Mouse (Mus musculus): ENCODE results near the gene Daam1. TPM values are rescaled to one million over a fixed set of nuclear protein-coding genes. Genes with fewer than 3 reads are reported as not detected.
"Not testable (repeated sequence)": the region's sequence is repeated elsewhere in the genome, so short reads cannot be mapped to it uniquely, and the experiment has no call there.

Daam1 gene
- polyA plus RNA-seq, 1 experiment from 2014 or later, result 21.6 TPM

GRCm38 (mm10) chr12:71838230-71838629 is 7.4 kb downstream of the Daam1 start:
- Histone ChIP-seq H3K27me3 (ENCODE audit: control insufficient read depth, insufficient read depth, low read length) (no peaks in the 10 kb centered on the region), H3K36me3 (ENCODE audit: control insufficient read depth, insufficient read depth) (0 out of 2 replicates have a peak, but pooled peaks cover 2% of the 10 kb centered on the region), H3K9ac (ENCODE audit: low read length) (0 out of 2 replicates have a peak overlapping the region, but pooled peaks have one; percentile 20), H3K4me3 (ENCODE audit: low read length) (no peak overlapping the region), H3K9me3 (replicated peaks; ENCODE audit: control insufficient read depth, low read length) (no peaks in the 10 kb centered on the region), H3K27ac (ENCODE audit: low read length) (peak overlapping the region; percentile 65), H3K4me1 (ENCODE audit: control insufficient read depth, insufficient read depth, low read length) (peaks cover 89% of the 10 kb centered on the region), H3K4me2 (ENCODE audit: low read depth, low read length) (peak overlapping the region; percentile 16; the same call in 1 of the 2 replicates)
- peak; percentile 42 for ATAC-seq (replicated peaks; ENCODE audit: extremely low read depth, insufficient read depth, low FRiP score)
- WGBS, result 58% methylated on average over 2 of the region's 2 CpGs

DNA sequence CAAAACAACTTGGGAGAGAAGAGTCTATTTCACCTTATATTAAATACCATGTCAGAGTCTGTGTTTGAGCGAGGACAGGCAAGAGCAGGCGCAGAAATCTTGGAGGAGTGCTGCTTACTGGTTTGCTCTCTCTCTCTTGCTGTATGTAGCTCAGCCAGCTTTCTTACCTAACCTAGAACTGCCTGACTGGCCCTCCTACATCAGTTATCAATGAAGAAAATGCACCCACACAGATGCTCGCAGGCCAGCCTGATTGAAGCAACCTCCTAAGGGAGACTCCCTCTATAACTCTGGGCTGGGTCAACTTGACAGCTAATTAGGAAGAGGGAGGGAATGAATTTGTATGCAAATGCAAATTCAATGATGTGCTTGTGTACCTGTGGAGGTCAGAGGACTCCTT is 8.8 kb downstream of the Daam1 start:
- Histone ChIP-seq H3K4me1 (ENCODE audit: control insufficient read depth, insufficient read depth, low read length) (peaks cover 86% of the 10 kb centered on the region), H3K9ac (ENCODE audit: low read length) (no peak overlapping the region), H3K9me3 (replicated peaks; ENCODE audit: control insufficient read depth, low read length) (no peaks in the 10 kb centered on the region), H3K36me3 (ENCODE audit: control insufficient read depth, insufficient read depth) (0 out of 2 replicates have a peak, but pooled peaks cover 2% of the 10 kb centered on the region), H3K4me3 (ENCODE audit: low read length) (no peak overlapping the region), H3K27me3 (ENCODE audit: control insufficient read depth, insufficient read depth, low read length) (no peaks in the 10 kb centered on the region), H3K4me2 (ENCODE audit: low read depth, low read length) (no peak overlapping the region), H3K27ac (ENCODE audit: low read length) (no peak overlapping the region)
- ATAC-seq (replicated peaks; ENCODE audit: extremely low read depth, insufficient read depth, low FRiP score), result no peak
- WGBS, result 80% methylated on average over 3 of the region's 3 CpGs

GRCm38 (mm10) chr12:71840430-71841186 is 9.7 kb downstream of the Daam1 start:
- no peaks in the 10 kb centered on the region for H3K27me3 ChIP-seq (ENCODE audit: control insufficient read depth, insufficient read depth, low read length)
- peaks cover 76% of the 10 kb centered on the region for H3K4me1 ChIP-seq (ENCODE audit: control insufficient read depth, insufficient read depth, low read length)
- 33% methylated on average over 6 of the region's 6 CpGs for WGBS
- ATAC-seq (replicated peaks; ENCODE audit: extremely low read depth, insufficient read depth, low FRiP score), result no peak
- H3K4me3 ChIP-seq (ENCODE audit: low read length), result no peak overlapping the region
- H3K27ac ChIP-seq (ENCODE audit: low read length), result 0 out of 2 replicates have a peak overlapping the region, but pooled peaks have one; percentile 24
- no peak overlapping the region for H3K9ac ChIP-seq (ENCODE audit: low read length)
- no peaks in the 10 kb centered on the region for H3K36me3 ChIP-seq (ENCODE audit: control insufficient read depth, insufficient read depth)
- H3K4me2 ChIP-seq (ENCODE audit: low read depth, low read length), result no peak overlapping the region
- no peaks in the 10 kb centered on the region for H3K9me3 ChIP-seq (replicated peaks; ENCODE audit: control insufficient read depth, low read length)

- H3K9me3 ChIP-seq (replicated peaks; ENCODE audit: control insufficient read depth, low read length), result no peaks in the 10 kb centered on the region
- H3K4me3 ChIP-seq (ENCODE audit: low read length), result no peak overlapping the region
- H3K4me1 ChIP-seq (ENCODE audit: control insufficient read depth, insufficient read depth, low read length), result peaks cover 63% of the 10 kb centered on the region
- H3K27ac ChIP-seq (ENCODE audit: low read length), result peak overlapping the region; percentile 65
- H3K36me3 ChIP-seq (ENCODE audit: control insufficient read depth, insufficient read depth), result no peaks in the 10 kb centered on the region
- H3K9ac ChIP-seq (ENCODE audit: low read length), result 0 out of 2 replicates have a peak overlapping the region, but pooled peaks have one; percentile 18
- no peak for ATAC-seq (replicated peaks; ENCODE audit: extremely low read depth, insufficient read depth, low FRiP score)
- no peak overlapping the region for H3K4me2 ChIP-seq (ENCODE audit: low read depth, low read length)
- 16% methylated on average over 3 of the region's 3 CpGs for WGBS
- no peaks in the 10 kb centered on the region for H3K27me3 ChIP-seq (ENCODE audit: control insufficient read depth, insufficient read depth, low read length)
Observed at GRCm38 (mm10) chr12:71842006-71842405, 11.1 kb downstream of the Daam1 start.

DNA sequence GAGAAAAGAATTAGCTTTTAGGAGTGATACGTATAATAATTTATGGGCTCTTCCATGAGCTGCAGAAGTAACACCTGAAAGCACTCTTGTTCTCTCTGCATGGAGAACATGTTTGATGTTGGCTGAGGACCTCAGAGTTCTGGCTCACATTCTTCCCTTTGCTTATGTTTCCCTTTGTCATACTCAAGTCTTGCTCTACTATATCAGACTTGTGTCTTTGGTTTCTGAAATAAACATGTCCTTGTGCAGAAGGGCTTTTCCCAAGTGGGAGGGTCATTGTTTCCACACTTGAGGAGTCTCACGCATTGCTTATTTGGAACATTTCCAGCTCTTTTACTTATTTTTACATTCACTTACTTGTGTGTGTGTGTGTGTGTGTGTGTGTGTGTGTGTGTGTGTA is 11.7 kb downstream of the Daam1 start:
- H3K4me2 ChIP-seq (ENCODE audit: low read depth, low read length), result no peak overlapping the region
- ATAC-seq (replicated peaks; ENCODE audit: extremely low read depth, insufficient read depth, low FRiP score), result no peak
- H3K4me1 ChIP-seq (ENCODE audit: control insufficient read depth, insufficient read depth, low read length), result peaks cover 60% of the 10 kb centered on the region
- WGBS, result 55% methylated on average over 2 of the region's 2 CpGs
- H3K9me3 ChIP-seq (replicated peaks; ENCODE audit: control insufficient read depth, low read length), result no peaks in the 10 kb centered on the region
- no peak overlapping the region for H3K4me3 ChIP-seq (ENCODE audit: low read length)
- H3K27ac ChIP-seq (ENCODE audit: low read length), result peak overlapping the region; percentile 65; the same call in 1 of the 2 replicates
- no peaks in the 10 kb centered on the region for H3K27me3 ChIP-seq (ENCODE audit: control insufficient read depth, insufficient read depth, low read length)
- no peaks in the 10 kb centered on the region for H3K36me3 ChIP-seq (ENCODE audit: control insufficient read depth, insufficient read depth)
- H3K9ac ChIP-seq (ENCODE audit: low read length), result no peak overlapping the region

GRCm38 (mm10) chr12:71845486-71845885 is 14.6 kb downstream of the Daam1 start:
- ATAC-seq (replicated peaks; ENCODE audit: extremely low read depth, insufficient read depth, low FRiP score), result no peak
- Histone ChIP-seq H3K4me2 (ENCODE audit: low read depth, low read length) (no peak overlapping the region), H3K4me1 (ENCODE audit: control insufficient read depth, insufficient read depth, low read length) (peaks cover 48% of the 10 kb centered on the region), H3K27ac (ENCODE audit: low read length) (no peak overlapping the region), H3K4me3 (ENCODE audit: low read length) (no peak overlapping the region), H3K27me3 (ENCODE audit: control insufficient read depth, insufficient read depth, low read length) (no peaks in the 10 kb centered on the region), H3K9ac (ENCODE audit: low read length) (no peak overlapping the region), H3K9me3 (replicated peaks; ENCODE audit: control insufficient read depth, low read length) (no peaks in the 10 kb centered on the region), H3K36me3 (ENCODE audit: control insufficient read depth, insufficient read depth) (no peaks in the 10 kb centered on the region; the same call in 1 of the 2 replicates)
- WGBS, result 86% methylated on average over 5 of the region's 5 CpGs

- WGBS, result 90% methylated on average over 4 of the region's 4 CpGs
- not testable (repeated sequence) for H3K36me3 ChIP-seq (ENCODE audit: control insufficient read depth, insufficient read depth); ATAC-seq (replicated peaks; ENCODE audit: extremely low read depth, insufficient read depth, low FRiP score); H3K27me3 ChIP-seq (ENCODE audit: control insufficient read depth, insufficient read depth, low read length); H3K9ac ChIP-seq (ENCODE audit: low read length); H3K4me2 ChIP-seq (ENCODE audit: low read depth, low read length); H3K4me3 ChIP-seq (ENCODE audit: low read length); H3K27ac ChIP-seq (ENCODE audit: low read length); H3K9me3 ChIP-seq (replicated peaks; ENCODE audit: control insufficient read depth, low read length)
- peaks cover 42% of the 10 kb centered on the region for H3K4me1 ChIP-seq (ENCODE audit: control insufficient read depth, insufficient read depth, low read length)
Observed at GRCm38 (mm10) chr12:71846416-71846815, 15.5 kb downstream of the Daam1 start.

DNA sequence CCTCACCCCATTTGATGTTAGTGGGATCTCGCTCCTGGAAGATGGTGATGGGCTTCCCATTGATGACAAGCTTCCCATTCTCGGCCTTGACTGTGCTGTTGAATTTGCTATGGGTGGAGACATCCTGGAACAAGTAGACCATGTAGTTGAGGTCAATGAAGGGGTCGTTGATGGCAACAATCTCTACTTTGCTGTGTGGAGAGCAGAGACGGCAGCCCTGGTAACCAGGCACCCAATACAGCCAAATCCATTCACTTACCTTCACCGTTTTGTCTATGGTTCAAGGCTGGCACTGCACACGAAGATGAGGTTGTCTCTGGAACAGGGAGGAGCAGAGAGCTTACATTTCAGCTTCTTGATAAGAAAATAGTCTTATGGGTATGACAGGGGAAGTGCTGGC is 16.1 kb downstream of the Daam1 start:
- H3K4me3 ChIP-seq (ENCODE audit: low read length); H3K27ac ChIP-seq (ENCODE audit: low read length); H3K4me2 ChIP-seq (ENCODE audit: low read depth, low read length); H3K9me3 ChIP-seq (replicated peaks; ENCODE audit: control insufficient read depth, low read length); H3K9ac ChIP-seq (ENCODE audit: low read length); H3K36me3 ChIP-seq (ENCODE audit: control insufficient read depth, insufficient read depth); H3K27me3 ChIP-seq (ENCODE audit: control insufficient read depth, insufficient read depth, low read length); ATAC-seq (replicated peaks; ENCODE audit: extremely low read depth, insufficient read depth, low FRiP score): not testable (repeated sequence)
- peaks cover 35% of the 10 kb centered on the region for H3K4me1 ChIP-seq (ENCODE audit: control insufficient read depth, insufficient read depth, low read length)
- 78% methylated on average over 6 of the region's 6 CpGs for WGBS

- Histone ChIP-seq H3K4me3 (ENCODE audit: low read length) (no peak overlapping the region), H3K27me3 (ENCODE audit: control insufficient read depth, insufficient read depth, low read length) (no peaks in the 10 kb centered on the region), H3K36me3 (ENCODE audit: control insufficient read depth, insufficient read depth) (no peaks in the 10 kb centered on the region; the same call in 1 of the 2 replicates), H3K4me1 (ENCODE audit: control insufficient read depth, insufficient read depth, low read length) (peaks cover 31% of the 10 kb centered on the region), H3K4me2 (ENCODE audit: low read depth, low read length) (no peak overlapping the region), H3K27ac (ENCODE audit: low read length) (0 out of 2 replicates have a peak overlapping the region, but pooled peaks have one; percentile 9), H3K9me3 (replicated peaks; ENCODE audit: control insufficient read depth, low read length) (no peaks in the 10 kb centered on the region), H3K9ac (ENCODE audit: low read length) (no peak overlapping the region; the same call in 1 of the 2 replicates)
- no peak for ATAC-seq (replicated peaks; ENCODE audit: extremely low read depth, insufficient read depth, low FRiP score)
- 40% methylated on average over 5 of the region's 5 CpGs for WGBS
Observed at GRCm38 (mm10) chr12:71847617-71848016, 16.7 kb downstream of the Daam1 start.

Measured in heart, embryonic 16.5 days (tissue).